Mouse (Mus musculus) colon, adult 2 months (tissue): ENCODE measurements around the gene Lyrm7. TPM values are rescaled to one million over a fixed set of nuclear protein-coding genes. Genes with fewer than 3 reads are reported as not detected.

ENCODE experiments used
- polyA plus RNA-seq: library from polyadenylated mRNA; depleted of rRNA; stranded (reverse); fragments of >200 nt; gene quantifications from 2 replicates; pipeline ENCODE4 v1.2.3, GENCODE M21; 2012; rRNA removed

Lyrm7 gene
- 0.38 and 0.58 TPM in 2 replicates for polyA plus RNA-seq

DNA sequence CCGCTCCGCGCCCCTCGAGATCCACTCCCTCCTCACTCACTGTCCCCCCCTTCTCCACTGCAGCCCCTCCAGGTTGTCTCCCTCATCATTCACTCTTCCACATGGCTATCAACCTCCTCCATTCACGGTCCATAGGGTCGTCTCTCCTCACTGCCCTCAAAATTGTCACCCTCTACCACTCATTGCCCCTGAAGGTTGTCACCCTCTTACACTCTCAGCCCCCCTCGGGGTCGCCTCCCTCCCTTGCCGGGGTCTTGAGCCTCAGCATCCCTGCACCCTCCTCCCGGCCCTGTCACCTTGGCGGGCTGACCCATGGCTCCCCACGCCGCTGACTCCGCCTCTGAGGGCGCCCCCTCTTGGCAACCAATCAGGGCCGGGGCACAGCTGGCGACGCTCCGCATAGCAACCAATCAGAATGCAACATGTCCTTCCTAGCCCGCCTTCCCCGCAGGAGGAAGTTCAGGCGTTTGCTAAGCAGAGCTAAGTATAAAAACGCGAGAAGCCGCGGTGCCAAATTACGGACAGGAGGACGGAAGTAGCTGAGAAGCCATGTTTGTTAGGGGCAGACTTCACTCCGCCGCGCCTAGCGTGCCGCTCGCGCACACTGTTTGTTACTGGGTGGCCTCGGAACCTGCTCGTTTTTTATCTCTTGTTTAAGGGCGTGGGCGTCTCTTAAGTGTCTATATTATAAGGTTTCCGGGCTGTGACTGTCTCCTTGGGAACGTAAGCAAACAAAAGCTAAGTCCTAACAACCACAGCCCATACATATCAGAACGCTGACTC lies at the start of gene Lyrm7:
Lyrm7 (minus strand) TSS at position 661 of the 783 bp plus-strand sequence.

DNA sequence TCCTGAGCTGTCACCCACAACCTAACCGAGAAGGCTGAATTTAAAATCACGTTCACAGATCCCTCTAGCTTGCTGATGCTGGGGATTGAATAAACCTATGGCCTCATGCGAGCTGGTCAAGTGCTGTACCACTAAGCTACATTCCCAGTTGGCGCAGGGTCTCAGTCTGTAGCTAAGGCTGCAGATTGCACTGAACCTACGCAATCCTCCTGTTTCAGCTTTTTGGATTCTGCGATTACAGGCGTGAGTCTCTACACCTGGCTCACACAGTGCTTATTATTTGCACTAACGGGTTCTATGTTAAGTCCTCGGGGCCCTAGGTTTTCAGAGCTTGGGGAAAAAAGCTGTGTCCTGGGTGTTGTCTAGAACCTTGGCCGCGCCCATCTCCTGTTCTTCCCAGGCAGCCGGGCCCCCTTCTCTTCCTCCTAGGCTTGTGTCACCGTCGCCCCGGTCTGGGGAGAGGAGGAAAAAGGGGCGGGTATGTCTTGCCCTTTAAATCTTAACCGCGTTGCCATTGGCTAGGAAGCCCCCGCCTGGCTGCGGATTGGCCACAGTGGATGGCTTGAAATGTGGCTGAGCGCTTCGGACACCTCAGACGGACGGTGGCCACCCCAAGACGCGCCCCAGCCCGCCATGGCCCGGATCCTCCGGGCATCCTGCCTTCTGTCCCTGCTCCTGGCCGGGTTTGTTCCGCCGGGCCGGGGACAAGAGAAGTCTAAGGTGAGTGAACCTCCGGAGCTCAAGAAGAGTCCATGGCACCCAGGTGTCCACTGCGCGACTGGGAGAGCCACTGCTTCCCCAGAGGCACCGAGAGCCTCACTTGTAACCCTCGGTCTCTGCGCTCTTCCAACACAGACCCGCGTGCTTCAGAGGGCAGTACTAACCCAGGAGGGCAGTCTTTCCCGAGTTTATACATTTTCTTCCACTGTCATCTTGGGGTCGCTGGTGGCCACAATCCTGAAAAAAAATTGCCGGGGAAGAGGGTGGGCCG lies 41.9 kb upstream of the Lyrm7 start, which contains the start of gene Gpx3:
Gpx3 (plus strand) TSS at position 121 of the 991 bp plus-strand sequence.

DNA sequence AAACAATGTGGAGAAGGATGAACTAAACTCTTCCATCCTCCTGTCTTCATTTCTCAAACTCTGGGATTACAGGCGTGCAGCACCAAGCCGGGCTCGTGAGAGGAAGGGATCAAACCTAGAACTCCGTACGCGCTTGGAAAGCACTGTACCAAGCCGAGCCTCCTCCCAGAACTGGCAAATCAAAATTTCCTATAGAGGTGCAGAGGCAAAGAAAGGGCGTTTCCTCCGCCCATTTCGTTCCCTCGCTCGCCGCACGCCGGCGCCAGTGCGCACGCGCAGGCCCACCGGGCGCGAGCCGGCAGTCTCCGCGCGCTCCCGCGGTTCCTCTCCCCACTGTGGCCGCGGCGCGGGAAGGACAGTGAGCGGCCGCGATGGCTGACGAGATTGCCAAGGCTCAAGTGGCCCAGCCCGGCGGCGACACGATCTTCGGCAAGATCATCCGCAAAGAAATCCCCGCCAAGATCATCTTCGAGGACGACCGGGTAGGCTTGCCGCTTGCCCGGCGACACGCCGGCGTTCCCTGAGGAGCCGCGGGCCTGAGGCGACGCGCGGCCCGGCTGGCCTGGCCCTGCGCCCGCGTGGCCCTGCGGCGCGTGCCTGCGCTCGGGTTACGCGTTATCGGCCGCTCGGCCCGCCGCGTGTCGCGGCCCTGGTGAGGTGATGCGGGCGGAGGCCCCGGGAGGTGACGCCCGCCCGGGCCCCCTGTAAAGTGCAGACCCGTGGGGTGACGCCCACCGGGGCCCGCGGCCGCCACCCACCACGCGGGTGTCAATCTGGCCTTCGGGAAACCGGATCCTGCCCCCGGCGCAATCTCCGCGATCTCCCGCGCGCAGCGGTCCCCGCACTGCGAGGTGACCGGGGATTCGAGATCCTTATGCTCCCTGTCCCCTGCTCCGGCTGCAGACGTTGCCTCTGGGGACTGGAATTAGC lies 5.7 kb upstream of the Lyrm7 start, which contains the start of gene Hint1:
Hint1 (plus strand) TSS at position 265 of the 930 bp plus-strand sequence.

DNA sequence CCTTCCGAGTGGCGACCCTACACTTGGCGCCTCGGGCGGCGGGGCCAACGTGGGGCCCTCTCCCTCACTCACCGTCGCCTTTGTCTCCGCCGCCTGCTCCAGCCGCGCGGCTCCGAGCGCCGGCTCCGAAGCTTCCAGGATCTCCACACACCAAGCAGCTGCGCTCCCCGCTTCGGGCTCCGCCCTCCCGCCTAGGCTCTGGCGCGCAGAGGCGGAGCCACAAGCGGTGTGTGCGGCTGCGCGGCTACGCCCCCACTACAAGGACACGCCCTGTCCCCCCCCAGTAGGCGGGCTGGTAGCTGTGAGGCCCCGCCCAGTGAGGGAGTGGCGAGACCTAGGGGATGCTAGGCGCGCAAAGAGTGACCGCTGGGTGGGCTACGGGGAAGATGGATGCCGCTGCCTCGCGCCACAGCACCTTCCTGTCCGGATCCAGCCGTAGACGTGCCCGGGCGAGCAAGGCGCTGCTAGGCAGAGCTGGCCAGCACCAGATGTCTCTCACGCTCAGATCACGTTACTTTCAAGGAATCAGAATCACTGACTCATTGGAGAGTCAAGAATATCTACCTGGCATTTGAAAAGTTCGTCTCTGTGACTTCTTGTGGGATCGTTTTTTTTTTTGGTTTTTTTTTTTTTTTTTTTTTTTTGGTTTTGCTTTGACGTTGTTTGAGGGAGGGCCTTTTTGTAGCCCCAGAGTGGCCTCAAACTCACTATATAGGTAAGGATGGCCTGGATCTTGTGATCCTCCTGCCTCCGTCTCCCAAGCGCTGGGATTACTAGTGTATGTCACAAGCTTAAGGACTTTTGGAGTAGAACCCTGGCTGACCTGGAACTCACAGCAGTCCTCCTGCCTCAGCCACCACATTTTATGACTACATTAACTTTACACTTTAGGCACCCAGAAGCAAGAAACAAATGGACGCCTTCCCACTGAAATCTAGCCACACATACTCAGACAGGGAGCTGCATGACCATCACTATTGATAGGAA lies 72.9 kb downstream of the Lyrm7 start, which contains the start of gene Cdc42se2:
Cdc42se2 (minus strand) TSS at position 188 of the 987 bp plus-strand sequence.

Other genes starting within 250 kb of the Lyrm7 start
- gene Cdc42se2, start 73.2 kb downstream of the Lyrm7 start, polyA plus RNA-seq: 29.3 and 30.9 TPM in 2 replicates
- 774 and 862 TPM in 2 replicates for gene Hint1, start 5.5 kb upstream of the Lyrm7 start, polyA plus RNA-seq
- 99.4 and 103 TPM in 2 replicates for gene Gpx3, start 41.5 kb upstream of the Lyrm7 start, polyA plus RNA-seq
- 89.1 and 120 TPM in 2 replicates for gene Tnip1, start 102.0 kb upstream of the Lyrm7 start, polyA plus RNA-seq
- gene Anxa6, start 172.5 kb upstream of the Lyrm7 start, polyA plus RNA-seq: 56.6 and 63.1 TPM in 2 replicates
- gene Ccdc69, start 217.2 kb upstream of the Lyrm7 start, polyA plus RNA-seq: 1.1 and 1.2 TPM in 2 replicates
- gene Gm2a, start 237.2 kb upstream of the Lyrm7 start, polyA plus RNA-seq: 26.8 and 27.5 TPM in 2 replicates